Mouse (Mus musculus) heart, embryonic 16.5 days (tissue): ENCODE results near the gene Tmem117. TPM values are rescaled to one million over a fixed set of nuclear protein-coding genes. Genes with fewer than 3 reads are reported as not detected.

Source experiments
- ATAC-seq: fragments of 200-750 bp; cut with Nextera tagmentation; replicated peaks from 2 replicates; pipeline ENCODE4 v1.8.0; 2017; ENCODE audit warnings: moderate number of reproducible peaks; ENCODE audit not compliant: insufficient read depth, low FRiP score; ENCODE audit errors: extremely low read depth
- H3K27ac ChIP-seq: fragments of 300-500 bp; sonication (generic); 2 replicates; pipeline ENCODE4 v1.5.1; 2014; ENCODE audit warnings: mild to moderate bottlenecking, low read length, control low read depth, moderate library complexity
- H3K27me3 ChIP-seq: fragments of 300-500 bp; sonication (generic); 2 replicates; pipeline ENCODE4 v1.6.1; 2014; ENCODE audit warnings: low read length, mixed read lengths; ENCODE audit not compliant: control insufficient read depth, insufficient read depth
- H3K36me3 ChIP-seq: fragments of 300-500 bp; sonication (generic); 2 replicates; pipeline ENCODE4 v1.6.1; 2014; ENCODE audit not compliant: control insufficient read depth, insufficient read depth
- H3K4me1 ChIP-seq: fragments of 300-500 bp; sonication (generic); 2 replicates; pipeline ENCODE4 v1.6.1; 2014; ENCODE audit warnings: low read length, mixed read lengths; ENCODE audit not compliant: control insufficient read depth, insufficient read depth
- H3K4me2 ChIP-seq: fragments of 300-500 bp; sonication (generic); 2 replicates; pipeline ENCODE4 v1.6.1; 2014; ENCODE audit warnings: low read depth, mild to moderate bottlenecking, control low read depth, low read length
- H3K4me3 ChIP-seq: fragments of 300-500 bp; sonication (generic); 2 replicates; pipeline ENCODE4 v1.5.1; 2014; ENCODE audit warnings: mild to moderate bottlenecking, control low read depth, low read length
- H3K9ac ChIP-seq: fragments of 300-500 bp; sonication (generic); 2 replicates; pipeline ENCODE4 v1.6.1; 2014; ENCODE audit warnings: low read length, control low read depth
- H3K9me3 ChIP-seq: fragments of 300-500 bp; sonication (generic); replicated peaks from 2 replicates; pipeline ENCODE4 v1.6.1; 2016; ENCODE audit warnings: low read length; ENCODE audit not compliant: control insufficient read depth
- WGBS: fragments of 180-500 bp; shearing (Covaris S2); extraction: QIAGEN DNeasy Blood & Tissue Kit; methylation state at CpG from one replicate; pipeline ENCODE4 v1.1.7; 2014; 5-methylcytosine and 5-hydroxymethylcytosine counted together
- polyA plus RNA-seq: library from polyadenylated mRNA; unstranded; fragments of >200 nt; fragmentation: Nextera tagmentation; extraction: Ambion mirVana; gene quantifications from 2 replicates; pipeline ENCODE4 v1.2.1, GENCODE M21; 2015

Tmem117 gene
- polyA plus RNA-seq, 1 experiment from 2014 or later, result 2.6 TPM

DNA sequence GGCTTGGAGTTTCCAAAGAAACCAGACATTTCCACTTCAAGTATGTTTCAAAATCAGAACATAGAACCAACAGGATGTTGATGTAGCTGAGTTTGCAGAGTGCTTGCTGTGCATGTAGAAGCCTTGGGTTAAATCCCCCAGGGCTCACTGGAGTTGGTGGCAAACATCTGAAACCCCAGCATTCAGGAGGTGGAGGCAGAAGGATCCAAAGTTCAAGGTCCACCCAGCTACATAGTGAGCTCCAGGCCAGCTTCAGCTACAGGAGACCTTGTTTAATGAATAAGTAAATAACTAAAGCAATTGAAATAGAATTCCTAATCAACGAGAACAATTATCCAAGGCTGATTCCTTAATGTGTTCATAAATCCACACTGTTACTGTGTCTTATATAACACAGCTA lies 35.4 kb upstream of the Tmem117 start:
- Histone ChIP-seq H3K9ac (no peak overlapping the region), H3K9me3 (no peaks in the 10 kb centered on the region), H3K27ac (no peak overlapping the region), H3K4me2 (no peak overlapping the region), H3K27me3 (no peaks in the 10 kb centered on the region), H3K36me3 (no peaks in the 10 kb centered on the region), H3K4me3 (no peak overlapping the region), H3K4me1 (no peaks in the 10 kb centered on the region)
- ATAC-seq, result no peak
- WGBS, result 78% methylated on average over 1 of the region's 1 CpGs

DNA sequence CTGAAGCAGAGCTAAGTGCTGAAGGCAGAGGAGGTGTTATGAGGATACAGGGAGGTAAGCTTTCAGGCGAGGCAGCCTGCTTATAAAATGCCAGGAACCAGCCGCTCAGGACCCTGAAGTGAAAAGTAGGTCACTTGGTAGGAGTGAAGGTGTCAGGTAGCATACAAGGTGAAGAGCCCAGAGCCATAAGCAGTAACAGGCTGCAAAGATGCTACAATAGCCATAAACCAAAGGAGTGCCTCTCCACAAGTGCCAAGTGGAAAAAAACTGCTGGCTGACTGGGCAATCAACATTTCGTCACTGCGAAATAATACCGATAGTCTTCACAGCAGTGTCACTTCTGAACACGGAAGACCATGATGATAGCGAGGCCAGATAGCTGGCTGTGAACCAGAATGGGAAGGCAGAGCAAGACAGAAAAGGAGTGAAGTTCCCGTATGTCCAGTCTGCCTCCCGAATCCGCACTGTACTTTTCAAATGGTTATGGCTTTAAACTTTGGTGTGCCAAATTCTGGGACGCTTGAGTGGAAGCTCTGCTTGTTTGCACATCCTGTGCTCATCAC lies 28.8 kb upstream of the Tmem117 start:
- H3K4me1 ChIP-seq, result no peaks in the 10 kb centered on the region
- ATAC-seq, result no peak
- H3K4me3 ChIP-seq, result no peak overlapping the region
- WGBS, result 65% methylated on average over 11 of the region's 11 CpGs
- H3K4me2 ChIP-seq, result no peak overlapping the region
- H3K36me3 ChIP-seq, result no peaks in the 10 kb centered on the region
- no peak overlapping the region for H3K27ac ChIP-seq
- no peak overlapping the region for H3K9ac ChIP-seq
- H3K9me3 ChIP-seq, result no peaks in the 10 kb centered on the region
- H3K27me3 ChIP-seq, result no peaks in the 10 kb centered on the region; the same call in 1 of the 2 replicates

DNA sequence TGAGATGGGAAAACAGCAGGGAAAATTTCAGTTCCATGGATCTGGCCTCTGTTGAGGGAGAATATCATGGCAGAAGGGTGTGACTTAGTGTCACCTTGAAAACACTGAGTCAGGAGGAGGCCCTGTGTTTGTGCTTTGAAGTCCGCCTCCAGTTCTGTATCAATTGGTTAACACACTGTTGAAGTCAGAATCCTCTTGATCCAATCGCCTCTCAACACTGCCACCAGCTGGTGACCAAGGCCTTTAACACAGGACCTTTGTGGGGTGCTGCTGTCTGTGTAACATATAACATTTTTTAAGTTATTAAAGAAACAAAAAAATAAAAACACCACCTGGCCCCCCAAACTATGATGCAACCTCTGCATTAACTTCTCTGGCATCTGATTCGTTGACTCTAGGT lies 27.7 kb upstream of the Tmem117 start:
- WGBS, result 21% methylated on average over 3 of the region's 3 CpGs
- Histone ChIP-seq H3K9me3 (no peaks in the 10 kb centered on the region), H3K4me2 (no peak overlapping the region), H3K36me3 (no peaks in the 10 kb centered on the region), H3K4me1 (no peaks in the 10 kb centered on the region), H3K4me3 (no peak overlapping the region), H3K9ac (no peak overlapping the region), H3K27me3 (no peaks in the 10 kb centered on the region; the same call in 1 of the 2 replicates), H3K27ac (no peak overlapping the region)
- ATAC-seq, result no peak

DNA sequence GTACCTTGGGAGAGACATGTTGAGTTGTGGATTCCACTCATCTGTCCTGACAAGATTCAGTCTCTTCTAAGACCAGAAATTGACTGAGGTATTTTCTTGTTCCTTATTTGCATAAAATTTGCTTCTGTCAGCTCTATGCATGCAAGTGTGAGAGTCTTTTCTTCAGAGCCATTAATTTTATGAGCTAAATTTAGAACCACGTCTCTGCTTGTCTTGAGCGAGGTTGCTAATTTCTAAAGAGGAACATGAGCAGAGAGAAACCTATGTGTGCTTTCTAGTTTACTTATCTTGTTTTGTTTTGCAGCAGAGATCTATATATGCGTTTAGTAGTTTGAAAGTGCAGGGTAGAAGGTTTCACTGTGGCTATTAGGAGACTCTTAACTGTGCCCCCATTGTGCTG lies 26.6 kb upstream of the Tmem117 start:
- 50% methylated on average over 3 of the region's 3 CpGs for WGBS
- Histone ChIP-seq H3K4me3 (no peak overlapping the region), H3K9me3 (no peaks in the 10 kb centered on the region), H3K27ac (no peak overlapping the region), H3K4me2 (no peak overlapping the region), H3K9ac (no peak overlapping the region), H3K4me1 (no peaks in the 10 kb centered on the region), H3K36me3 (no peaks in the 10 kb centered on the region), H3K27me3 (no peaks in the 10 kb centered on the region; the same call in 1 of the 2 replicates)
- no peak for ATAC-seq

DNA sequence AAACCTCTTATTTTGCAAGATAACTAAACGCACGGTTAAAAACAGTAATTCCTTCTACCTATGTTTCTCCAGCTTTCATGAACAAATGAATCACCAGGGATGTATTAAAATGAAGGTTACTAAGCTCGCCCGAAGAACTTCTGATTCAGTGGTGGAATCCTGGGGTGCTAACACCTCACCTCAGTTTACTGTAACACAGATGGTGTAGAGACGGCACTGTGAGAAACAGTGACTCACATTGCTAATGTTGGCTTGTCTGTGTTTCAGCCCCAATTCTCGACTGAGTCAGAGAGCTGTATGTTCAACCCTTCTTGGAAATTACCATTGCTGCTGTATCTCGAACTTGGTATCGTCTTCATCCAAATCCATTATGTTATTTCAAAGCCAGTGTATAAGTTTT lies 21.3 kb upstream of the Tmem117 start:
- Histone ChIP-seq H3K36me3 (no peaks in the 10 kb centered on the region), H3K9me3 (no peaks in the 10 kb centered on the region), H3K4me3 (no peak overlapping the region), H3K4me2 (no peak overlapping the region), H3K27me3 (no peaks in the 10 kb centered on the region), H3K27ac (no peak overlapping the region), H3K4me1 (no peaks in the 10 kb centered on the region), H3K9ac (no peak overlapping the region)
- ATAC-seq, result no peak
- WGBS, result 85% methylated on average over 8 of the region's 8 CpGs

DNA sequence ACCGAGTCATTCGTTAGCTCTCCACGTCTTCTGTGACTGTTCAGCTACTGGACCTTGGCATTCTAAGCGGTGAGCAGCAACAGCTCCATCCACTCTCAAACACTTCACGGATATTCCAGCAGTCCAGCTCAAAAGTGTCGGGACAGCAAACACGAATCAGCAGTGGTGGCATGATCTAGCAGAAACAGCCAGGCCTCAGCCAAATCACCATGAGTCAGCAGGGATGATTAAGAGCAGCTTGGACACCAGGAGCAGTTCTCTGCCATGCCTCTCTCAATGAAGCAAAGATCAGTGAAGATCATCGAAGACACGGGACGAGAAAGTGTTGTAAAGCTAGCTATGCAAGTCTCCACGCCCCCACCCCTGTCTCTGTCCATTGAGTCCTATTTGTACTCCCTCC lies 13.0 kb upstream of the Tmem117 start:
- H3K4me1 ChIP-seq, result no peaks in the 10 kb centered on the region
- H3K27ac ChIP-seq, result no peak overlapping the region
- 83% methylated on average over 11 of the region's 11 CpGs for WGBS
- no peaks in the 10 kb centered on the region for H3K27me3 ChIP-seq
- no peaks in the 10 kb centered on the region for H3K36me3 ChIP-seq
- no peak overlapping the region for H3K9ac ChIP-seq
- no peaks in the 10 kb centered on the region for H3K9me3 ChIP-seq
- H3K4me3 ChIP-seq, result no peak overlapping the region
- ATAC-seq, result no peak
- no peak overlapping the region for H3K4me2 ChIP-seq

DNA sequence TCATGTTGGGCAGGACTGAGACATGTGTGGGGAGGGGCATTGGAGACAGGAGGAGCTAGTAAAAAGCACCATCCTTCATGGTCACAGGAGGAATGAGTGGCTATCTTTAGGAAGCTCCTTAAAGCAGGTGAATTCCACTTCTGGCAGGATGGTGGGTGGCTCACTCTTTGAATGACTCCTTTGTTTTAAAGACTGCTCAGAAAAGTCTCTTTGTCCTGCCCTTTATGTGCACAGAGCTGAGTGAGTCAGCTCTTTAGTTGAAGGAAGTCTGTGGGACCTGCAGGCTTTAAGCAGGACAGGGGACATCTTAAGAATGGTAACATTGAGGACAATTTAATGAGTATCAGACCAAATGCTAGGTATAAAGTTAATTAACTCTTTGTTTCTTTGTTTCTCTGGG lies 8.1 kb upstream of the Tmem117 start:
- Histone ChIP-seq H3K9me3 (no peaks in the 10 kb centered on the region), H3K9ac (no peak overlapping the region), H3K4me2 (no peak overlapping the region), H3K36me3 (no peaks in the 10 kb centered on the region), H3K27ac (no peak overlapping the region), H3K4me3 (no peak overlapping the region), H3K4me1 (no peaks in the 10 kb centered on the region), H3K27me3 (no peaks in the 10 kb centered on the region; the same call in 1 of the 2 replicates)
- ATAC-seq, result no peak

DNA sequence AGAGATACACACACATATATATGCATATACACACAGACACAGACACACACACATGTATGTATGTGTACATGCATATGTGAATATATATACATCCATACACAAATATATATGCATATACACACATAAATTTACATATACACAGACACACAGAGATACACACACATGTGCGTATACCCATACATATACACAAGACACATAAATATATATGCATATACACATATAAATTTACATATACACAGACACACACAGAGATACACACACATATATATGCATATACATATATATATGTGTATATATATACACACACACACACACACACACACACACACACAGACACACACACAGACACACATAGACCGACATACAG lies 586 bp upstream of the Tmem117 start:
- 53% methylated on average over 2 of the region's 2 CpGs for WGBS
- H3K27ac ChIP-seq, result no peak overlapping the region
- no peak for ATAC-seq
- H3K27me3 ChIP-seq, result peaks cover 13% of the 10 kb centered on the region
- peak overlapping the region; percentile 99 for H3K4me2 ChIP-seq
- no peaks in the 10 kb centered on the region for H3K36me3 ChIP-seq
- peak overlapping the region; percentile 77 for H3K9ac ChIP-seq
- no peaks in the 10 kb centered on the region for H3K4me1 ChIP-seq
- H3K4me3 ChIP-seq, result peak overlapping the region; percentile 64
- no peaks in the 10 kb centered on the region for H3K9me3 ChIP-seq

DNA sequence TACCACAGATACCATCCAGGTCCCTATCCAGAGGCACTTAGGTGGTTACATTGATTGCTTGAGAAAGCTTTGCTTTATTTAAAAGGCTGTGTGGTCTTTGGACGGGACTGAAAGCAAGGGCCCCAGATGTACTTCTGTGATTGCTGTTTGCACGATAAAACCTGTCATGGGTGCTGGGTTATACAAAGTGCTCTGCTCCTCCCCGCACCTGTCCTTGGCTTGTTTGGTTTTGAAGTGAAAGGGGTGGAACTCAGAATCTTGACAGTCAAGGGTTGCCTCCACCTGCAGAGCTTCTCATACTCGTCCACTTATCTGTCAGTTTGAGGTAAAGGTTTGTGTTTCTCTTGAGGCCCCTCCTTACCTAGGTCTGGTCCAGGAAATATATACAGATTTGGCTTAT lies 1.5 kb downstream of the Tmem117 start:
- H3K27me3 ChIP-seq, result peaks cover 13% of the 10 kb centered on the region
- no peak overlapping the region for H3K4me3 ChIP-seq
- H3K4me2 ChIP-seq, result no peak overlapping the region
- H3K36me3 ChIP-seq, result no peaks in the 10 kb centered on the region
- H3K4me1 ChIP-seq, result no peaks in the 10 kb centered on the region
- H3K9ac ChIP-seq, result no peak overlapping the region
- no peaks in the 10 kb centered on the region for H3K9me3 ChIP-seq
- H3K27ac ChIP-seq, result no peak overlapping the region
- ATAC-seq, result no peak
- WGBS, result 68% methylated on average over 4 of the region's 4 CpGs
